8 mouse cellular contexts compared by ENCODE assay signal in genomic region chr9:124422427-124422826, GRCm38 (mm10). TPM values are rescaled to one million over a fixed set of nuclear protein-coding genes. Genes with fewer than 3 reads are reported as not detected.
DNase-seq lines count a peak whose midpoint lies in the region; ATAC-seq lines count a peak whose summit lies in the region.

No protein-coding gene starts in this region.

- peak overlapping the region; percentile 99 for H3K27ac ChIP-seq in embryonic facial prominence, embryonic 15.5 days (replicated peaks)
- H3K27ac ChIP-seq in hindbrain, embryonic 13.5 days = peak overlapping the region; percentile 98
- peak overlapping the region; percentile 97 for H3K27ac ChIP-seq in midbrain, embryonic 14.5 days (replicated peaks; ENCODE audit: low read depth, low read length)

- 5% methylated on average over 23 of the region's 25 CpGs for WGBS in embryonic facial prominence, embryonic 15.5 days
- WGBS in hindbrain, embryonic 13.5 days = 6% methylated on average over 22 of the region's 25 CpGs
- 5% methylated on average over 23 of the region's 25 CpGs for WGBS in midbrain, embryonic 14.5 days

- H3K27me3 ChIP-seq in embryonic facial prominence, embryonic 15.5 days = no peaks in the 10 kb centered on the region
- H3K27me3 ChIP-seq in hindbrain, embryonic 13.5 days = no peaks in the 10 kb centered on the region
- no peaks in the 10 kb centered on the region for H3K27me3 ChIP-seq in midbrain, embryonic 14.5 days (ENCODE audit: control insufficient read depth, insufficient read depth, low read length)

- H3K36me3 ChIP-seq in embryonic facial prominence, embryonic 15.5 days = no peaks in the 10 kb centered on the region
- no peaks in the 10 kb centered on the region for H3K36me3 ChIP-seq in hindbrain, embryonic 13.5 days
- no peaks in the 10 kb centered on the region for H3K36me3 ChIP-seq in midbrain, embryonic 14.5 days (ENCODE audit: control insufficient read depth, insufficient read depth, low read length)

- no peaks in the 10 kb centered on the region for H3K9me3 ChIP-seq in embryonic facial prominence, embryonic 15.5 days (replicated peaks)
- H3K9me3 ChIP-seq in hindbrain, embryonic 13.5 days = no peaks in the 10 kb centered on the region
- H3K9me3 ChIP-seq in midbrain, embryonic 14.5 days (ENCODE audit: control insufficient read depth, low read length) = no peaks in the 10 kb centered on the region

- H3K4me3 ChIP-seq in embryonic facial prominence, embryonic 15.5 days (replicated peaks) = peak overlapping the region; percentile 83
- H3K4me3 ChIP-seq in hindbrain, embryonic 13.5 days = peak overlapping the region; percentile 68
- peak overlapping the region; percentile 73 for H3K4me3 ChIP-seq in midbrain, embryonic 14.5 days (replicated peaks; ENCODE audit: low read depth, low read length)

- no peak for ATAC-seq in embryonic facial prominence, embryonic 15.5 days (ENCODE audit: insufficient number of reproducible peaks, low FRiP score, low TSS enrichment, low read depth)
- no peak for ATAC-seq in hindbrain, embryonic 13.5 days (ENCODE audit: low FRiP score)
- no peak for ATAC-seq in midbrain, embryonic 14.5 days (ENCODE audit: low FRiP score, low TSS enrichment)

- H3K4me2 ChIP-seq in embryonic facial prominence, embryonic 15.5 days (replicated peaks) = peak overlapping the region; percentile 67
- H3K4me2 ChIP-seq in hindbrain, embryonic 13.5 days = peak overlapping the region; percentile 61
- H3K4me2 ChIP-seq in midbrain, embryonic 14.5 days (ENCODE audit: low read length) = peak overlapping the region; percentile 61

- no peak overlapping the region for H3K9ac ChIP-seq in embryonic facial prominence, embryonic 15.5 days
- peak overlapping the region; percentile 83 for H3K9ac ChIP-seq in hindbrain, embryonic 13.5 days
- H3K9ac ChIP-seq in midbrain, embryonic 14.5 days (replicated peaks; ENCODE audit: low read length) = peak overlapping the region; percentile 78; the same call in 1 of the 2 replicates

- H3K4me1 ChIP-seq in embryonic facial prominence, embryonic 15.5 days = no peaks in the 10 kb centered on the region
- no peaks in the 10 kb centered on the region; the same call in 1 of the 2 replicates for H3K4me1 ChIP-seq in hindbrain, embryonic 13.5 days (replicated peaks)
- H3K4me1 ChIP-seq in midbrain, embryonic 14.5 days (ENCODE audit: control insufficient read depth, insufficient read depth, low read length) = no peaks in the 10 kb centered on the region

- peak; percentile 66 to 71 for DNase-seq in heart, adult 18-20 months
- no peak for DNase-seq in heart, adult 11 months
- DNase-seq in adrenal gland, adult 8-10 months = peak; percentile 75
- DNase-seq in left cerebral cortex, postnatal 4 days = peak; percentile 74
- no peak for DNase-seq in midbrain, embryonic 14.5 days
- DNase-seq in thymus, postnatal 36 days = peak; percentile 59 to 82

- intact Hi-C loops in left cerebral cortex, postnatal 4 days (cut with DNase I) = no loop called here

RNA-seq across cellular contexts. Expression of gene Ppp2r3d, which starts 54.3 kb away (rescaled TPM):
- total RNA-seq in heart, adult 18-20 months (2021) = 10 to 100 TPM; 93.9 to 96.1 TPM
- total RNA-seq in adrenal gland, adult 8-10 months (2022) = 100 to 1,000 TPM in 3 of 4 experiments, 10 to 100 TPM in 1; 98.3 to 182 (median 140) TPM
- polyA plus RNA-seq in embryonic facial prominence, embryonic 15.5 days (2015; fragmentation: Nextera tagmentation; extraction: Ambion mirVana) = 144 and 153 TPM in 2 replicates
- 154 and 166 TPM in 2 replicates for polyA plus RNA-seq in hindbrain, embryonic 13.5 days (2015; fragmentation: Nextera tagmentation; extraction: Ambion mirVana)
- 100 to 1,000 TPM; 123 to 127 TPM for total RNA-seq in left cerebral cortex, postnatal 4 days (2021)
- polyA plus RNA-seq in midbrain, embryonic 14.5 days (2014; fragmentation: Nextera tagmentation; extraction: Ambion mirVana) = 158 and 162 TPM in 2 replicates

Comparison
In these comparisons a context has a peak if more than half of its experiments do, and no peak if none do; other contexts are left out.
1. DNase-seq: peak in heart, adult 18-20 months (2 of 2), adrenal gland, adult 8-10 months (single experiment), left cerebral cortex, postnatal 4 days (single experiment) and thymus, postnatal 36 days (2 of 2); none in heart, adult 11 months (single experiment) and midbrain, embryonic 14.5 days (single experiment).
2. Peak in every context shown above with its lines, with median percentiles within 50 percentile points of each other: H3K27ac ChIP-seq, H3K4me2 ChIP-seq and H3K4me3 ChIP-seq.